Mouse (Mus musculus) ZHBTc4 (cell line): ENCODE results near the gene Hrc.

Experiments used
- DNase-seq: peaks from one replicate; pipeline ENCODE4 v3.0.0-alpha.2; 2011; ENCODE audit warnings: low read depth, low spot score

Hrc gene

DNA sequence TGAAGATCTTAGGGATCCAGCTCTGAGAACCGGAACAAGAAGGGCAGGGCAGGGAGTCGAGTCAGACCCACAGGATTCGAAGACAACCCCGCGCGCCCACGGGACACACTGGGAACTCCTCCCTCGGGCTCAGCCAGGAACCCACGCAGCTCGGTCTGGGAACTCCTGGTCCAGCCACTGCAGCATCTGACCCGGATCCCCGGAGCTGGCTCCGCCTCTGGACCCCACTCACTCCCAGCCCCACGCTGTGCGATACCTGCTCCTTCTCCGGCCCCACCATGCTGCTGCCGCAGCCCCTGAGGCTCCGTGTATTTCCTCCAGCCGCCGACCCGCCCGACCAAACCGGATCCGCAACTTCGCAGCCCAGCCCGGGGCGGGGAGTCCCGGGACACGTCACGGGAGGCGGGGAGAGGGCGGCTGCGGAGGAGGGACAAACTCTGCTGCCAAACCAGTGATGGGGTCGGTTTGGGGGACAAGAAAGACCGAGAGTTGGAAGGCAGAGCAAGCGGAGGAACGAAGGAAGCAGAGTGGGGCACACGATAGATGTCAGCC, 1.6 kb upstream of the Hrc start, which contains the start of gene Trpm4:
Gene Trpm4, minus strand, starts transcription at position 350 of the 552 bp plus-strand sequence.
- peak; percentile 88 for DNase-seq

DNA sequence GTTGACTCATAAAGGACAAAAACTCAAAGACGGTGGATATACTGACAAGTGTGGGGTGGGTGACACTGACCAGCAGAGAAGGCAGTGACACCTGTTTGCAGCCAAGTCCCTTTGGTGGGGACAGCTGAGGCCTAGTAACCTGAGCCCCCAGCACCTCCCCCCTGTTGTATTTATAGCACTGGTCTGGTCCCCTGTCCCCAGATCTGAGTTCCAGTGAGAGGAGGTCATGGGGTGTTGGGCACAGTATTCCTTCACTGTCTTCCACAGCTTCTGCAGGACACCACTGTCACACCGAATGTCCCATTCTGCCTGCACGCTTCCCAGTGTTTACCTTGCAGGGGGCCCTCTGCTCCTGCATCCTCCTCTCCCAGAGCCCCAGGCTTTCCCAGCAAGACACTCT, 485 bp upstream of the Hrc start:
- no peak for DNase-seq

DNA sequence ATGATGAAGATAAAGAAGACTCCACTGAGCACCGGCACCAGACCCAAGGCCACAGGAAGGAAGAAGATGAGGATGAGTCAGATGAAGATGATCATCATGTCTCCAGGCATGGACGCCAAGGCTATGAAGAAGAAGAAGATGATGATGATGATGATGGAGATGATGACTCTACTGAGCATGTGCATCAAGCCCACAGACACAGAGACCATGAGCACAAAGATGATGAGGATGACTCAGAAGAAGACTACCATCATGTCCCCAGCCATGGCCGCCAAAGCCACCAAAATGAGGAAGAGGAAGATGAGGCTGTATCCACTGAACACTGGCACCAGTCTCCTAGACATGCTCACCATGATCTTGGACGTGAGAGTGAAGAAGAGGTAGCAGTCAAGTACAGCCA, 1.2 kb downstream of the Hrc start:
- no peak for DNase-seq

DNA sequence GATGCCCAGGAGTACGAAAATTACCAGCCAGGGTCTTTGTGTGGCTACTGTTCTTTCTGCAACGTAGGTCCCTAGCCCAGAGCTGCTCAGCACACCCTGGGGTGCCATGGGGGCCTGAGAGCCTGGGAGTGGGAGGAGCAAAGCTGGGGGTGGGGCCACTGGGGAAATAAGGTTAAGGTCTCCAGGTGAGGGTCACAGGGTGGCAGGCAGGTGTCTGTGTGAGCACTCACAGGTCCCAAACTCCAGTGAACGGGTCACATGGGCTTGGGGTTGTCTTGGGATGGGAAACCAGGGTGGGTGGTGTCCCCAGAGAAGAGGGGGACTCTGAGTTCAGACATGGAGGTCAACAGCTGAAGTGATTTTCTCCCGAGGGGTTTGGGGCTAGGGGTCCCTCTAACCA, 2.4 kb downstream of the Hrc start:
- no peak for DNase-seq

DNA sequence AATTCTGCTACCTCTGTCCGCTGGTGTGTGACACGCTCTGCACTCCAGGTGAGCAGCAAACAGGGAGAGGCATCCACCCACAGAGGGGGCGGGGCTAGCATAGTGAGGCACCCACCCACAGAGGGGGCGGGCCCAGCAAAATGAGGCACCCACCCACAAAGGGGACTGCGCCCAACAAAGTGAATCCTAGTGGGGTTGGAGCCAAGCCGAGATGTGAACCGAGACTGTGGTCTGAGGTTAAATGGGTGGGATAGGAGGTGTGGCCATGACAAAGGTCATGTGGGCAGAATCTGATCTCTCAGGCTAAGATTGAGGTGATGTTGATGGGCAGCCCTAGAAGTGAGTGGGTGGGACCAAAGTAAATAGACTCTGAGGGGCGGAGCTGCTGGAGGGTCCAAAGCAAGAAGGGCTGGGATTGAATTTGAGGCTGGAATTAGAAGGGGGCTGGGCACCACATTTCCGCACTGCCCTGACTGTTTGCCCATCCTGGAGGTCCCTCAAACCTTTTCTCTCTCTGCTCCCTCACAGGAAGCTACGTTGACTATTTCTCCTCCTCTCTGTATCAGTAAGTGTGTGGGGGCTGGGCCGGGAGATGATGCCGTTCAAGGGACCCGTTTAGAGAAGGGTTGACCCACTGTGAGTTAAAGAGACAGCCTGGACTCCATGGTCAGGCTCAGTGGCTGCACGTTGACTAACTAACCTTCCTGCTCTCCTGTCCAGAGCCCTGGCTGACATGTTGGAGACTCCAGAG, 3.2 kb downstream of the Hrc start:
- peak; percentile 94 for DNase-seq

DNA sequence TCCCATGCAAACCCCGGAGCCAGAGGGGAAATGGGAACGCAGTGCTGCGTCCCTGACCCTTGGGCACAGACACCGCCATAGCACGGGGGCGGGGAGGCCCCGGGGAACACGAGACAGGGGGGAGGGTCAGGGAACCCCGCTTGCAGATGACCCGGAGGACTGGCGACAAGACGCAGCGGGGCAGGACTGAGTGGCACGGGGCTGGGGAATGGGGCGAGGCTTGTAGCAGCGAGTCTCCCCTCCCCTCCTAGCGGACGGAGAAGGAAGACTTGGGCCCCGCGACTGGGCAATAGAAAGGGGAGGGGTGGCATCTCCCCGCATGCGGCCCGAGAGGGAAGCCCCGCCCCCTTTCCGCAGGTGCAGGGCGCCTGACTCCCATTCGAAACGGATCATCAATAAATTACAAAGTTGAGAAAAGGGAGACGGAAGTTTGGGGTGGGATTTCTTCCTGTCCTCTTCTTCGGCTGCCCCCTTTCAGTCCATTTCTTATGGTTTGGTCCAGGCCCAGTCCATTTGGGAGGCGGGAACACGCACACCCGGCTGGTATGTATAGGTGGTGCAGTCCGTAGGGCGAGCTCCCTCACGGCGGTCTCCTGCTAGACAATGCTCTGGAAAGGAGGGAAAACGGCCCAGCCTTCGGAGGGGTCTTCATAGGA, 4.4 kb downstream of the Hrc start:
- peak; percentile 78 for DNase-seq

DNA sequence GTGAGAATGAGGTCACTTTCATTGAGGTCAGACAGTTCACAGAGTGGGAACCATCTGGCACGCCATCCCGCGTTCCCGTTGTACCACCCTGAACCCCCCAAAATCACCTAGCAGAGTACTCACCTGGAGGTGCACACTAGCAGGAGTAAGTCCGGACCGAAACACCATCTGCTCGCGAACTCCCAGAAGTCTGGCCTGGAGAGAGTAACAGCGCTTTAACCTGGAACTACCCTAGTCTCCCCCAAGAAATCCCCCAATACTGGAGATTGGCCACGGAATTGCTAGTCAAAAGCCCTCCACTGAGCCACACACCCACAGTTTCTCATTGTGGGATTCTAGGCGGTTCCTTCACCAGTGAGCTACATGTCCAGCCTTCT, 5.0 kb downstream of the Hrc start:
- no peak for DNase-seq

DNA sequence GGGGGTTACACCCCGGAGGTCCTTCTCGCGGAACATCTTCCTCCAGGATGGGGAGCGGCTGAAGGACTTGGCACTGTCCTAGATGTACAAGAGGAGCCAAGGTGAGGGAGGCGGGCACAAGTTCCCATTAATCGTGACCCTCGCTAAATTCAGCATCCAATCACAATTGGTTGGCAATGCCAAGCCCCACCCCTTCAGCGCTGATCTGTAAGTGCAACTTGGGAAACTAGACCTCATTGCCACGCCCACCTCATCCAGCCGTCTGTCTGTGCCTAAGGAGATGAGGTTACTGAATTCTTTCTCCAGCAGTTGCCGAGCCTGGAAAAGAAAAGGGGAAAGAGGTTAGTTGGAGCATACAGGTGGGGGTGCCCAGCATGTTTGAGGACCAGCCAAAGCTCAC, 5.6 kb downstream of the Hrc start:
- peak; percentile 83 for DNase-seq

DNA sequence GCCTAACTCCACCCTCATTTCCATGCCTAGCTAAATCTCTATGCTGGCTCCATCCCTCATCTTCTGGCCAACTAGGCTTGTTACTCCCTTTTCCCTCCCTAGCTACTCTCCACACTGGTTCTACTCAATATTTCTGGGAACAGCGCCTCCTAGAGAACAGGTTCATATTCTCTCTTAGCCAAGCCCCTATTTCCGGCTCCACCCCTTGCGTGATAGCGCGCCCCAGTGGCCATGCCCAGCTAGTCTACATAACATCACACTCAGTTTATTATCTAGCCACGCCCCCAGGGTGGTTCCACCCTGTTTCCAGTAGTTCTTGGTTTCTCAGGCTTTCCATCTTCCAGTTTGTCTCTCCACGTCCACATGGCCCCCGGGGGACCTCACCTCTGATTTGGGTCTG, 6.2 kb downstream of the Hrc start:
- peak; percentile 93 for DNase-seq

DNA sequence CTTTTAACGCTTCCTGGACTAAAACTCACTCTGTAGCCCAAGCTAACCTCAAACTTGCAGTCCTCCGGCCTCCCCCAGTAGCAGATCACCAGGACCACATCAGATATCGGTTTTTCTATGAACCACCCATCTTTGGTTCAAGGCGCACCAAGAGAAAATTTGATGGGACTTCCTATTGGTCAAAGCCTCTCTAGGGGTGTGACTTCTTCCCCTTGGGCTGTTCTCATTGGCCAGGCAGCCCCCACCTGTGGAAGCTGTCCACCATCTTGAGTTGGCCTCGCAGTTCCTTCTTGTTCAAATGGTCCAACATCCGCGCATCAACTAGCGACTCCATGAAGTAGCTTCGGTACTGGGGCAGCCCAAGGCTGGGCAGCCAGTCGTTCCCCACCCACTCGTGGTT, 7.0 kb downstream of the Hrc start:
- peak; percentile 79 for DNase-seq

DNA sequence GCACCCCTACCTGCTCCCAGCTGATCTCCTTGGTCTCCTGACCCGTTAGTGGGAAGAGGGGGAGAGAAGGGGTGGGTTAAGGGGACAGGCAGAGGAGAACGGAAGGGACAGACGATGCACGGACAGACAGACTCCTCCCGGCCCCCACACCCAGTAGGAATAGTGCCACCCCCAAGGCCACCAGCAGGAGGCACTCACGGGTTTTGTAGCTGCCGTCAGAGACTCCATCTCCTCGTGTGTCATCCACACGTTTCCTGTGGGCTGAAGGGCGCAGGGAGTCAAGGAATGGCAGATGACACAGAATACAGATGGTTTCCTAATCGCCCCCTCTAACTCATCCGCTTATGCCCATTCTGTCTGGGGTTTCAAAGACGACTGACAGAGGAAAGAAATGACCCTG, 8.5 kb downstream of the Hrc start:
- DNase-seq: peak; percentile 89

DNA sequence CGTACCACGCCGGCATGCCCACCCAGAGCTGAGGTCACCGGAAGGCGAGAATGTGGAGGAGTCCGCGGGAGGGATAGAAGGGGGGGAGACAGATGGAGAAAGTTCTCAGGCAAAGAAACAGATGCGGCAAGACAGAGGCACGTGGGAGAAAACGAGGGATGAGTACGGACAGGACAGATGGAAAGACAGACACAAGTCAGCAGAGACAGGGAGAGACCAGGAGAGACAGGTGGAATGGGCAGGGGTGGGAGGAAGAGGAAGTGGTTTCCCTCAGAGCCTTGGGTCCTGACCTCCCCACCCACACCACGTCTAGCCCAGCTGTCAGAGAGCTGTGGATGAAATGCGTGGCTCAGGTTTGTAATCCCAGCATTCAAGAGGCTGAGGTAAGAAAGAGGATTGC, 11.8 kb downstream of the Hrc start:
- no peak for DNase-seq

DNA sequence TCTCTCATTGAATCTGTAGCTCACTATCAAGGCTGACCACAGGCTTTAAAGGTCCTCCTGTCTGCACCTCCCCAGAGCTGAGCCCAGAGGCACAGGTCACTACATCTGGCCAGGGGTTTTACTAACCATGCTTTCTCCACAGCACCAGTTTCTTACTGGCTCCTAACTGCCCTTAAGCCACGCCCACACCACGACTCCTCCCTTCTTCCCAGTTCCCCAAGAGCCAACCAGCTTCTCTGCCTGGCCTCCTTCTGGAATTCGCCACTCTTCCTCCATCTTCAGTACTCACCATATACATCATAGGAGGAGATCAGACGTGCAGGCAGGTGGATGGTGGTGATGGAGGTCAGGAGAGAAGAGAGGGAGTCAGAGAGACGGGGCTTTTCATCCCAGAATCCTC, 18.0 kb downstream of the Hrc start:
- DNase-seq: peak; percentile 82

DNA sequence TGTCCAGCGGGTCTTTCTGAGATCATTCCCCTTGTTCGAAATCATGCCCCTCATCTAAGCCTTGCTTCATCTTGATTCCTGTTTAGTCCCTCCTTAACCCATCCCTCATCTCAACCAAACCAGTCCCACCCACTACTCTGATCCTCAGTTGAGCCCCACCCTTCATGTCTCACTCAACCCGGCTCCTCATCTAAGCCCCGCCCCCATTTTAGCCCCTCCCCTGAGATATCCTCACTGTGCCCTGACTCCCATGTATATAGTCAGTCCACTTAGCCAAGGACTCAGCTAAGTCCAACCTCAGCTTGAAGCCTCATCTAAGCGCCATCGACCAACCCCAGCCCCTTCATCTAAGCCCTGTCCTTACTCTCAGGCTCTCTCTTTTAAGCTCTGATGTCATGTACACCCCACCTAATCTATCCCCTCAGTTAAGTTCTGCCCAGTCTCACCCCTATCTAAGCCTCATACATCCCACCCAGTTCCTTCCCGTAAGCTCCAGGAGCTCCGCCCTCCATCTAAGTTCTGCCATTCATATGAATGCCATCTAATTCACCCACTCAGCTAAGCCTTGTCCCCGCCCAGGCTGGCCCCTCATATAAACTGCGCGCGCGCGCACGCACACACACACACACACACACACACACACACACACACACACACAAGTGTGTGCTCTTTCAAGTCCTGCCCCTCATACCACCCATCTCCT, 20.4 kb downstream of the Hrc start:
- peak; percentile 64 for DNase-seq

DNA sequence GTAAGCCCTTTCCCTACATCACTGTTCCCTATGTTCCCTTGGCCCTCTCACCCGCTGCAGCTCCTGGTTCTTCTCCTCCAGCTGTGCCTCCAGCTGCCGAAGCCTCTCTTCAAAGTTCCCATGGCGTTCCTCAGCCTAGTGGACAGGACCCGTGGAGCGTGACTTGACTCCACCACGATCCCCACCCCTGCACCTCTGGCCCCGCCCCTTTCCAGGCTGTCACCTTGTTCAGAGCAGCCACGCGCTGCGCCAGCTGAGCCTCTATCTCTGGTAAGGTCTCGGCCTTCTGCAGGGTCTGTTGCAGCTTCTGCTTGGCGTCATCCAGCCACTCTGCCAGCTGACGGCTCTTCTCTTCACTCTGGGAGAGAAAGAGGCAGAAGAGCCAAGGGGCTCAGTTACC, 21.0 kb downstream of the Hrc start:
- peak; percentile 44 for DNase-seq

DNA sequence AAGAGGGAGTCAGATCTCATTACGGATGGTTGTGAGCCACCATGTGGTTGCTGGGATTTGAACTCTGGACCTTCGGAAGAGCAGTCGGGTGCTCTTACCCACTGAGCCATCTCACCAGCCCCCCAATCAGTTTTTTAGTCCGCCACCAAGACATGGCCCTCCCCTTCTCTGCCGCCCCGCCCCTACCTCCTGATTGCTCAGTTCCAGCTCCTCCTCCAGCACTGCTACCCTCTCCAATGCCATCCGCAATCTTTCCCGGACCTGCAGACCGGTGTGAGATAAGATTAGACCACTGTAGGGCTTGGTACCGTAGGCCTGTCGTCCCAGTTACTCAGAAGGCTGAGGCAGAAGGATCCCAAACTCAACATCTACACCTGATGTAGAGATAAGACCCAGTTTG, 24.0 kb downstream of the Hrc start:
- DNase-seq: peak; percentile 84

DNA sequence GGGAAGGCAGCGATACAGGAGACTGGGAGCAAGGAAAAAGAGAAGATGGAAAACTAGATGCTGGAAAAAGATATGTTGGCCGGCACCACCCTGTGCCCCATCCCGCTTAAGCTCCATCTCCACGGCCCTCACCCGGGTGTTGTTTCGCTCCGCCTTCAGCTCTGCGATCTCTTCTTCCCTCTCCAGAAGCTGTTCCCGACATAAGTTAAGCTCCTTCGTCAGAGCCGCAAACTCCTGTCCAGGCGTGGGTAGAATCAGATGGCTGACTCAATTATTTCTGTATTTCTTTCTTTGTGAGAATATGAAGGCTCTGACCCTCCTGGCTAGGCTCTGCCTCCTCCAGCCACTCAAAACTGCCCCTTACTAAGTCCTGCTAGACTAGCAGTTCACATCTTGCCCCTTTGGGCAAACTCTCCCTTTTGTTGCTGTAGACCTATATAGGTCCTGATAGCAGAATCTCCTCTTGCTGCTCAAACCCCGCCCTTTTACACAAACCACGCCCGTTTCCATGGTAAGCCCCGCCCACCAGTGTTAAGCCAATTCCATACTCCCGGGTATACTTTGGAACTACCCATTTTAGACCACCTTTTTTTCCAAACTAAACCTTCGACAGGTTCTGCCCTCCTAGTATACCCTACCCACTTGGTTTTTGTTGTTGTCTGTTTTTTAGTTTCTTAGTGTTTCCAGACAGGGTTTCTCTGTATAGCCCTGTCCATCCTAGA, 25.5 kb downstream of the Hrc start:
- DNase-seq: peak; percentile 76

DNA sequence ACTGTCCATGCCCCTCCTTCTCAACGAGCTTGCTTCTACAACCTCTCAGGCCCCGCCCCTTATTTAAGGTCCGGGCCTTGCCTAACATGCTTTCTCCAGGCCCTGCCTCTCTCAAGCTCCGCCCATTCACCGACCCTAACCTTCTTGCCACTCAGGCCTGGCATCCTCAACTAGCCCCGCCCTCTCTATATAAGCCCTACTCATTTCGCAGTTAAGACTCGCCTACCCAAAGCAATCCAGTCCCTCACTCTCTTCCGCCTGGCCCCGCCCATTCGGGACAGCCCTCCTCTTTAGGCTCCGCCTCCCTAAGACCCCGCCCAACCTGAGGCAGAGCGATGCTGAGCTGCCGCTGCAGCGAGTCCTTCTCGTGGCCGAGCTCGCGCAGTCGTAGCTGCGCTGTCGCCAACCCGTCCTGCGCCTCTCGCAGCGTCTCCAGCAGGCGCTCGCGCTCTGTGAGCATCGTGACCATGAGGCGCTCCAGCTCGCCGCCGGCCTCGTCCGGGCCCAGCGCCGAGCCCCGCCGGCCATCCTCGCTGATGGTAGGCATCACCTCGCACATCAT, 26.2 kb downstream of the Hrc start:
- peak; percentile 100 for DNase-seq

DNA sequence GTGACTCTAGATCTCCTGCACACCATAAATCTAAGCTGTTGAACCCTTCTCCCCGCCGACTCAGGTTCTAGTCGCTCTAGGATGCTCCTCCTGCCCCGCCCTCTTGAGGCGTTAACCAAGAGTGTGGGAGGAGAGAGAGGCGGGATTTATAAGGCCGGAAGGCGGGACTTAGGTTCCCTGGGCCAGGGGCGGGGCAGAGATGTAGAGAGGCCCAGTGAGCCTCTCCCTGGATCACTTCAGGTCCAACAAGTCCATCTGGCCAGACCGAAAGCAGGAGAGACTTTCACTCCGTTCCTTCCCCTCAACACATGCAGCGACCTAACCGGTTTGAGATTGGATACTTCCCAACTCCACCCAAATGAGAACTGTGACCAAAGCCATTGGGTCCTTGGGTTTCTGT, 27.7 kb downstream of the Hrc start:
- DNase-seq: peak; percentile 96

DNA sequence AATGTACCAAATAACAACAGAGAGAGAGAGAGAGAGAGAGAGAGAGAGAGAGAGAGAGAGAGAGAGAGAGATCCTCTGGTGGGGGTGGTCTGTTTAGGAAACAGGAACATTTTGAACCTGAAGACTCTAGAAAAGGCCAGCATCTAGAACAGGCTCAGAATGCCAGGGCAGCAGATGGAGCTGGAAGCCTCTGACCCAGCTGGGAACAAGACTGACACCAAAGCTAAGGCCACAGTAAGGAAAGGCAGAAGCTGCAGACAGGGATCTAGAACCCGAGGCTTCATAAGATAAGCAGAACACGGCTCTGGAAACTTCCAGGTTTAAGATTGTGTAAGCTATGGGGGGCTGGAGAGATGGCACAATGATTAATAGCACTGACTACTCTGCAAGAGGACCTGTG, 28.9 kb downstream of the Hrc start:
- no peak for DNase-seq
